Mouse (Mus musculus) adipose tissue, adult 10 weeks (tissue): ENCODE results near the gene H6pd. TPM values are rescaled to one million over a fixed set of nuclear protein-coding genes. Genes with fewer than 3 reads are reported as not detected.

Experiments used
- polyA plus RNA-seq: library from polyadenylated mRNA; stranded (reverse); fragments of 350-450 nt; fragmentation: Illumina TruSeq; extraction: RNeasy Lipid Tissue Mini Kit (QIAGEN cat#74804); gene quantifications from one replicate; pipeline ENCODE4 v1.2.3, GENCODE M21; 2014; ENCODE audit warnings: low read depth, low replicate concordance

Gene H6pd
- 140 TPM for polyA plus RNA-seq

GRCm38 (mm10) chr4:150008853-150009586 is at the start of gene H6pd:
Gene H6pd (minus strand): TSS chr4:150009023.

GRCm38 (mm10) chr4:149954893-149955439 is 53.9 kb downstream of the H6pd start, which contains the start of gene Spsb1:
Gene Spsb1 (minus strand): TSS chr4:149955043.

Other genes with a start within 250 kb of the H6pd start
- gene Slc25a33, start 234.7 kb downstream of the H6pd start, polyA plus RNA-seq, result 11.4 TPM
- gene Spsb1, start 54.0 kb downstream of the H6pd start, polyA plus RNA-seq, result 24.2 TPM
- gene Gpr157, start 78.3 kb upstream of the H6pd start, polyA plus RNA-seq, result 6.5 TPM
- gene Slc2a5, start 110.3 kb upstream of the H6pd start, polyA plus RNA-seq, result 24.8 TPM
- gene Slc2a7, start 139.9 kb upstream of the H6pd start, polyA plus RNA-seq, result not detected
- gene Car6, start 192.3 kb upstream of the H6pd start, polyA plus RNA-seq, result not detected
- gene Eno1, start 227.7 kb upstream of the H6pd start, polyA plus RNA-seq, result 314 TPM